Mouse (Mus musculus) liver, embryonic 13.5 days (tissue): ENCODE results near the gene Ndufs8. TPM values are rescaled to one million over a fixed set of nuclear protein-coding genes. Genes with fewer than 3 reads are reported as not detected.

Experiments
- ATAC-seq: fragments of 200-750 bp; cut with Nextera tagmentation; 2 replicates; pipeline ENCODE4 v1.8.0; 2017; ENCODE audit warnings: low read depth, mild to moderate bottlenecking, moderate number of reproducible peaks, moderate library complexity
- DNase-seq: peaks from one replicate; pipeline ENCODE4 v3.0.0; 2022
- H3K27ac ChIP-seq: fragments of 300-500 bp; sonication (generic); 2 replicates; pipeline ENCODE4 v1.5.1; 2015; ENCODE audit warnings: moderate library complexity, mild to moderate bottlenecking, inconsistent platforms
- H3K27me3 ChIP-seq: fragments of 300-500 bp; sonication (generic); 2 replicates; pipeline ENCODE4 v1.6.1; 2015; ENCODE audit warnings: mild to moderate bottlenecking, inconsistent platforms
- H3K36me3 ChIP-seq: fragments of 300-500 bp; sonication (generic); 2 replicates; pipeline ENCODE4 v1.6.1; 2015; ENCODE audit warnings: mild to moderate bottlenecking, inconsistent platforms
- H3K4me1 ChIP-seq: fragments of 300-500 bp; sonication (generic); replicated peaks from 2 replicates; pipeline ENCODE4 v1.6.1; 2015; ENCODE audit warnings: inconsistent platforms
- H3K4me2 ChIP-seq: fragments of 300-500 bp; sonication (generic); 2 replicates; pipeline ENCODE4 v1.6.1; 2015; ENCODE audit warnings: inconsistent platforms, mild to moderate bottlenecking, moderate library complexity
- H3K4me3 ChIP-seq: fragments of 300-500 bp; sonication (generic); replicated peaks from 2 replicates; pipeline ENCODE4 v1.5.1; 2015; ENCODE audit warnings: mild to moderate bottlenecking, inconsistent platforms
- H3K9ac ChIP-seq: fragments of 300-500 bp; sonication (generic); 2 replicates; pipeline ENCODE4 v1.6.1; 2015; ENCODE audit warnings: mild to moderate bottlenecking, inconsistent platforms
- H3K9me3 ChIP-seq: fragments of 300-500 bp; sonication (generic); replicated peaks from 2 replicates; pipeline ENCODE4 v1.6.1; 2016; ENCODE audit warnings: inconsistent platforms
- WGBS: fragments of 180-500 bp; shearing (Covaris S2); methylation state at CpG from one replicate; pipeline ENCODE4 v1.1.7; 2015; ENCODE audit not compliant: insufficient replicate concordance; 5-methylcytosine and 5-hydroxymethylcytosine counted together
- polyA plus RNA-seq: library from polyadenylated mRNA; unstranded; fragments of >200 nt; fragmentation: Nextera tagmentation; extraction: Ambion mirVana; gene quantifications from 2 replicates; pipeline ENCODE4 v1.2.1, GENCODE M21; 2015

Gene Ndufs8
- polyA plus RNA-seq, 1 experiment from 2014 or later: 217 TPM

DNA sequence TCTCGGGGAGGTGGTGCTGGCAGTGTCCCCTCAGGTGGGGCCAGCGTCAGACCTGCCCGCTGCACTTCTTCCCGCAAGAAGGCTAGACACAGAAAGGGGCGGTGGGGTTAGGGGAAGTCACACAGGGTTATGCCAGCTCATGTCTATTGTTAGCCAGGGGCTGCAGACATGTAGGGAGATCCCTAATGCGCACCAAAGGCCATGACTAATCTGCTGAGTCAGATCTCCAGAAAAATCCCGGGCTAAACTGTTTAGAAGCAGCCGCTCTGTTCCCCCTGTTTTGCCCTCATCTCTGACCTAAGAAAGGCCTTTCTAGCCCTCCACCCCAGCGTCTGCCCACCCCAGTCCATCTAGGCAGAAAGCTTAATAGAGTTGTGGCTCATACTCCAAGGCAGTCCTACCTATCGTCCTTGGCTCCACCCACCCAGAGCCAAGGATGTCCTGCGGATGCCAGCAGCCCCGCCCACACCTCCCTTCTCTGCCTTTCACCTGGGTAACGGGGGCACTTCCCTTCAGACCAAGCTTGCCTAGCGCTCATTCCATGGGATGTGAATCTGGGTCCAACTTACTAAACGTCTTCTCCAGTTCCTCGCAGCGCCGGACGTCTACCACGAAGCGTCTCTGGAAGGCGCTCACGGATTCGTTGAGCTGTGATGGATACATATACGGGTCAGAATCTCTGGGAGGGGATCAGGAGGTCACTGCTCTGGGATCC lies 8.8 kb downstream of the Ndufs8 start:
- Histone ChIP-seq H3K36me3 (peaks cover 55% of the 10 kb centered on the region), H3K9me3 (no peaks in the 10 kb centered on the region), H3K9ac (no peak overlapping the region), H3K4me1 (peaks cover 58% of the 10 kb centered on the region), H3K4me3 (no peak overlapping the region), H3K27ac (no peak overlapping the region), H3K27me3 (no peaks in the 10 kb centered on the region), H3K4me2 (no peak overlapping the region)
- ATAC-seq (no peak), DNase-seq (no peak)
- 85% methylated on average over 25 of the region's 25 CpGs for WGBS

DNA sequence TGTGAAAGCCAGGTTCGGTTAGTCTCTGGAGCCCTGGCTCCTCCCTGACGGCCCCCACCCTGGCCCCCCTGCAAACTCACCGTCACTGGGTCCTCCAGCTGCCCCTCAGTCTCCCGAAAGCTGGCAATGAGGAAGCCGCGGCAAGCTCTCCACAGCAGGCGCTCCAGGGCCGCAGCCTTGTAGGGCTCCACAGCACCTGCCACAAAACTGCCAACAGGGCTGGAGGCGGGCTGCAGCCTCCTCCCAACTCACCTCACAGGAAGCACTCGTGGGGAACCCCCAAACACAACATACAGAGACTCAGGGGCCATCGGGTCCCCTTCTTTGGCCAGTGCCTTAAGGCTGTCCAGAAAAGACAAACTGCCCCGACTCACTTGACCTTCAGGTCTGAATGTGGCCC lies 9.6 kb downstream of the Ndufs8 start:
- Histone ChIP-seq H3K9ac (no peak overlapping the region), H3K36me3 (peaks cover 55% of the 10 kb centered on the region), H3K9me3 (no peaks in the 10 kb centered on the region), H3K27me3 (no peaks in the 10 kb centered on the region), H3K4me2 (no peak overlapping the region), H3K4me1 (peaks cover 51% of the 10 kb centered on the region), H3K4me3 (no peak overlapping the region), H3K27ac (no peak overlapping the region)
- ATAC-seq: no peak
- whole genome bisulfite sequencing: 77% methylated on average over 12 of the region's 12 CpGs
- no peak for DNase-seq

GRCm38 (mm10) chr19:3899618-3900017 lies 13.0 kb downstream of the Ndufs8 start:
- H3K4me2 ChIP-seq: no peak overlapping the region
- ATAC-seq (no peak), DNase-seq (no peak)
- WGBS: 84% methylated on average over 4 of the region's 4 CpGs
- no peak overlapping the region for H3K4me3 ChIP-seq
- no peaks in the 10 kb centered on the region for H3K9me3 ChIP-seq
- no peak overlapping the region for H3K27ac ChIP-seq
- peaks cover 85% of the 10 kb centered on the region for H3K36me3 ChIP-seq
- H3K9ac ChIP-seq: no peak overlapping the region
- no peaks in the 10 kb centered on the region for H3K27me3 ChIP-seq
- peaks cover 26% of the 10 kb centered on the region for H3K4me1 ChIP-seq

DNA sequence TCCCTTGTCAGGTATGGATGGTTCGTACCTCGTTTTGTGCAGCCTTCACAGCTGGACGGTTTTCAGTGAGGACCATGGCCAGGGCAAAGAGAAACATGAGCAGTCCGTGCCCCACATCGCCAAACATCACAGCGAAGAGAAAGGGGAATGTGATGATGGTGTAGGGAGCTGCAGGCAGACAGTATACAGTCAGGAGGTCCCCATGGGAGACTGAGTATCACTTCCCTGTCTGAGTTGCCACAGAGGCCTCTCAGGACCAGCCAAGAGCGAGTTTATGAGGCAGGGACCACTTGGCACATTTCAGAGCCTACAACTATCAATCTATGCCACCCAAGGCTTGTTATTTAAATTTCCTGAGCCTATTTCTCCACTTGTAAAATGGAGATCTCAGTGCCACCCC lies 13.6 kb downstream of the Ndufs8 start:
- WGBS: 76% methylated on average over 7 of the region's 7 CpGs
- Histone ChIP-seq H3K4me2 (no peak overlapping the region), H3K4me1 (peaks cover 26% of the 10 kb centered on the region), H3K4me3 (no peak overlapping the region), H3K27me3 (no peaks in the 10 kb centered on the region), H3K9ac (no peak overlapping the region), H3K27ac (no peak overlapping the region), H3K36me3 (peaks cover 86% of the 10 kb centered on the region), H3K9me3 (no peaks in the 10 kb centered on the region)
- no peak for DNase-seq
- ATAC-seq: no peak

- WGBS: 74% methylated on average over 5 of the region's 5 CpGs
- Histone ChIP-seq H3K27me3 (no peaks in the 10 kb centered on the region), H3K36me3 (peaks cover 86% of the 10 kb centered on the region), H3K4me2 (no peak overlapping the region), H3K27ac (no peak overlapping the region), H3K4me3 (no peak overlapping the region), H3K9ac (no peak overlapping the region), H3K4me1 (peaks cover 17% of the 10 kb centered on the region), H3K9me3 (no peaks in the 10 kb centered on the region)
- ATAC-seq (no peak), DNase-seq (no peak)
Observed at GRCm38 (mm10) chr19:3897557-3897956, 15.0 kb downstream of the Ndufs8 start.

GRCm38 (mm10) chr19:3896208-3896607 lies 16.4 kb downstream of the Ndufs8 start:
- Histone ChIP-seq H3K27ac (no peak overlapping the region), H3K27me3 (no peaks in the 10 kb centered on the region), H3K36me3 (peaks cover 84% of the 10 kb centered on the region), H3K9ac (no peak overlapping the region), H3K9me3 (no peaks in the 10 kb centered on the region), H3K4me2 (no peak overlapping the region), H3K4me3 (no peak overlapping the region), H3K4me1 (peaks cover 16% of the 10 kb centered on the region)
- ATAC-seq (no peak), DNase-seq (no peak)
- 86% methylated on average over 10 of the region's 10 CpGs for WGBS

GRCm38 (mm10) chr19:3895171-3895631 lies 17.4 kb downstream of the Ndufs8 start:
- H3K27ac ChIP-seq: no peak overlapping the region
- H3K4me1 ChIP-seq: peaks cover 16% of the 10 kb centered on the region
- peaks cover 94% of the 10 kb centered on the region for H3K36me3 ChIP-seq
- ATAC-seq (peak; percentile 71), DNase-seq (no peak)
- 56% methylated on average over 3 of the region's 3 CpGs for WGBS
- no peaks in the 10 kb centered on the region for H3K9me3 ChIP-seq
- no peak overlapping the region for H3K4me2 ChIP-seq
- no peaks in the 10 kb centered on the region for H3K27me3 ChIP-seq
- no peak overlapping the region for H3K4me3 ChIP-seq
- no peak overlapping the region for H3K9ac ChIP-seq

DNA sequence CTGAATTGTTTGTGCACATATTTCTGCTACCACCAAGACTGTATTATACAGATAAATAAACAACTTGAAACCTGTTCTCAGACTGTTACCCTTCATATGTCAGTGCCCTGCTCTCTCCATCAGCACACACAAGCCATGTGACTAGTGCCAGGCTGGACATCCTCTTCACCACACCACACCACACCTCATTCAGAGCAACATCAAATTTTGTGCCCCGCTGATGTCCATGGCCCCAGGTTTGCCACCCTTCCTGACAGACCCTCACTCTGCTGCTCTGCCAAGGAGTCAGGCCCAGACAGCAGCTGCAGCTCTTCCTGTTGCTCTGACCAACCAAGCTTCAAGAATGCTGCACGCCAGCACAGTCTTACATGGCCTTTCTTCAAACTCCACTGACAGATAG lies 18.3 kb downstream of the Ndufs8 start:
- no peak for ATAC-seq

GRCm38 (mm10) chr19:3893545-3894116 lies 18.9 kb downstream of the Ndufs8 start:
- Histone ChIP-seq H3K9ac (no peak overlapping the region), H3K9me3 (no peaks in the 10 kb centered on the region), H3K4me3 (no peak overlapping the region), H3K36me3 (peaks cover 95% of the 10 kb centered on the region), H3K4me2 (no peak overlapping the region), H3K27ac (no peak overlapping the region), H3K27me3 (no peaks in the 10 kb centered on the region), H3K4me1 (peaks cover 16% of the 10 kb centered on the region)
- no peak for ATAC-seq
- WGBS: 77% methylated on average over 4 of the region's 4 CpGs
- DNase-seq: no peak

More for the DNA sequence above, 18.3 kb downstream of the Ndufs8 start:
- no peak overlapping the region for H3K4me2 ChIP-seq
- peaks cover 16% of the 10 kb centered on the region for H3K4me1 ChIP-seq
- H3K9ac ChIP-seq: no peak overlapping the region
- no peak for DNase-seq
- H3K4me3 ChIP-seq: no peak overlapping the region
- WGBS: 76% methylated on average over 2 of the region's 2 CpGs
- peaks cover 95% of the 10 kb centered on the region for H3K36me3 ChIP-seq
- no peaks in the 10 kb centered on the region for H3K27me3 ChIP-seq
- no peak overlapping the region for H3K27ac ChIP-seq
- no peaks in the 10 kb centered on the region for H3K9me3 ChIP-seq

GRCm38 (mm10) chr19:3890181-3890580 lies 22.4 kb downstream of the Ndufs8 start:
- H3K4me2 ChIP-seq: no peak overlapping the region
- 0 out of 2 replicates have a peak, but pooled peaks cover 10% of the 10 kb centered on the region for H3K4me1 ChIP-seq
- no peak overlapping the region for H3K27ac ChIP-seq
- peaks cover 85% of the 10 kb centered on the region for H3K36me3 ChIP-seq
- H3K9me3 ChIP-seq: no peaks in the 10 kb centered on the region
- 73% methylated on average over 8 of the region's 8 CpGs for WGBS
- ATAC-seq (no peak), DNase-seq (no peak)
- no peak overlapping the region for H3K9ac ChIP-seq
- H3K27me3 ChIP-seq: no peaks in the 10 kb centered on the region
- H3K4me3 ChIP-seq: no peak overlapping the region

DNA sequence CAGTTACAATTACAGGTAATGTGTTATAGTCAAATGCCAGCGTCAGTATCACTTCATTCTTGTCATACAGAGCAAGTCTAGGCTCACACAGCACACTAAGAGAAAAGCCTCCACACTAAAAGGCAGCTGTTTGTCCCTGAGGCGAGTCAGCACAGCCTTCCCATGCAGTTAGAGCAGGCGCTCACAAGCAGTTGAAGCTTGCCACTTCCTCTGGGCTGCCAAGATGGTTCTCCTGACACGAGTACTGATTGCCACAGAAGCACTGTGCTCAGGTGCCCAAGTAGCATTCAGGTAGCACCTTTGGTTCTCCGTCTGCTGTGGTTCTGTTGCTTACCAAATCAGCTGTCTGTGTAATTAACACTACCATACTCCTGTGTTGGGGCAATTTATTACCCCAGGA lies 23.5 kb downstream of the Ndufs8 start:
- WGBS: 75% methylated on average over 5 of the region's 5 CpGs
- Histone ChIP-seq H3K27ac (no peak overlapping the region), H3K9me3 (no peaks in the 10 kb centered on the region), H3K4me3 (no peak overlapping the region), H3K4me1 (0 out of 2 replicates have a peak, but pooled peaks cover 3% of the 10 kb centered on the region), H3K9ac (no peak overlapping the region), H3K36me3 (peaks cover 80% of the 10 kb centered on the region), H3K4me2 (no peak overlapping the region), H3K27me3 (no peaks in the 10 kb centered on the region)
- DNase-seq: no peak
- no peak for ATAC-seq
